Mouse (Mus musculus): ENCODE results near the gene 4921504E06Rik. TPM values are rescaled to one million over a fixed set of nuclear protein-coding genes. Genes with fewer than 3 reads are reported as not detected.

Gene 4921504E06Rik
- polyA plus RNA-seq, 1 experiment, result not detected

DNA sequence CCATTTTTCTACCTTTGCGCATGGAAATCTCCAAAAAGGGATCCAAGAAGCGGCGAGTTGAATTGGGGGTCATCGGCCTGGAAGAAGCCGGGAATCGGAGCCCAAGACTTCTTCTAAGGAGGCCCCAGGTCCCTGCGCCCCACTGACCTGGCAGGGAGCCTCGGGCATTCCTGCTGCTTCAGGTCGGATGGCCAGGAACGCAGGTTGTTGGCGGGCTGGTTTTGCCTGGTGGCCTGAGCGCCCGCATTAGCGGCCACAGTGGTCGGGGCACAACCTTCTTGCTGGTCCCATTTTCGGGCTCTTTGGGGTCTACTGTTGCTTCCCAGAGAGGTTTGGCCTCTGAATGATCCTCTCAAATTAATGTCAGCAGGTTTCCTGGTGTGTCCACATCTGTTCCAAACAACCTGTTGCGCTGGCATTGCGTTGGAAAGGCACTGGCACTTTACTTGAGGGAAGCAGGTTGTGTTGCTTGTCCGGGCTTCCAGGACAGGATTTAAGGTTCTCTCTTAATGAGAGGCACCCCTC, 101.1 kb downstream of the 4921504E06Rik start:
- Histone ChIP-seq H3K27ac (ENCODE audit: insufficient read depth, low read length) (no peak overlapping the region), H3K4me1 (ENCODE audit: control insufficient read depth, insufficient read depth, low read length) (no peaks in the 10 kb centered on the region), H3K36me3 (ENCODE audit: control insufficient read depth, insufficient read depth, low read length, poor library complexity, severe bottlenecking) (no peaks in the 10 kb centered on the region), H3K9ac (ENCODE audit: low read depth, poor library complexity, severe bottlenecking) (peak overlapping the region; percentile 59; the same call in 1 of the 2 replicates), H3K4me3 (ENCODE audit: low read depth, low read length) (peak overlapping the region; percentile 53), H3K9me3 (replicated peaks; ENCODE audit: control insufficient read depth, insufficient read depth, low read length, poor library complexity, severe bottlenecking) (no peaks in the 10 kb centered on the region), H3K27me3 (ENCODE audit: control insufficient read depth, insufficient read depth, low read length, poor library complexity, severe bottlenecking) (peaks cover 20% of the 10 kb centered on the region)
- TF ChIP-seq POLR2A (IDR thresholded peaks at IDR 0.05; ENCODE audit: insufficient read depth, low read length), result no peak
- TF ChIP-seq CTCF (IDR thresholded peaks at IDR 0.05; ENCODE audit: low read depth, low read length), result no peak
- TF ChIP-seq EP300 (IDR thresholded peaks at IDR 0.05; ENCODE audit: insufficient read depth, low read depth, low read length), result no peak

DNA sequence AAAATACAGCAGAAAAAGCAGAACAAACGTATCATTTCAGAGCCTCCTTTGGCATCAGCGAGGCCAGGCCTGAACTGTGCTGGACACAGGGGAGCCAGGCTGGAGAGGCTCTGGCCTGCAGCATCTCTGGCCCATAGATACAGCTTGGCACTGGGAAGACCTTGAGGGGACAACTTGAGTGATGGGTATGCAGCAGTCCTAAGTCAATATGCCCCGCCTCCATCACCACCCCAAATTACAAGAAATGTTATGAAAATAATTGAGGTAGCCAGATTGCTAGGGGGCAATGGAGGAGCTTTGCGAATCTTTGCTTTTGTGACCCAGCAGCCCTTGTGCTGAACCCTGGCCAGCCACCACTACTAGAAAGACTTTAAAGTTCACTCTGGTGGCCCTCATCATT, 104.4 kb downstream of the 4921504E06Rik start:
- Histone ChIP-seq H3K4me3 (ENCODE audit: low read depth, low read length) (no peak overlapping the region), H3K27me3 (ENCODE audit: control insufficient read depth, insufficient read depth, low read length, poor library complexity, severe bottlenecking) (peaks cover 38% of the 10 kb centered on the region), H3K27ac (ENCODE audit: insufficient read depth, low read length) (no peak overlapping the region), H3K36me3 (ENCODE audit: control insufficient read depth, insufficient read depth, low read length, poor library complexity, severe bottlenecking) (no peaks in the 10 kb centered on the region), H3K4me1 (ENCODE audit: control insufficient read depth, insufficient read depth, low read length) (no peaks in the 10 kb centered on the region), H3K9me3 (replicated peaks; ENCODE audit: control insufficient read depth, insufficient read depth, low read length, poor library complexity, severe bottlenecking) (no peaks in the 10 kb centered on the region), H3K9ac (ENCODE audit: low read depth, poor library complexity, severe bottlenecking) (no peak overlapping the region)
- TF ChIP-seq POLR2A (IDR thresholded peaks at IDR 0.05; ENCODE audit: insufficient read depth, low read length), result no peak
- no peak for TF ChIP-seq CTCF (IDR thresholded peaks at IDR 0.05; ENCODE audit: low read depth, low read length)
- TF ChIP-seq EP300 (IDR thresholded peaks at IDR 0.05; ENCODE audit: insufficient read depth, low read depth, low read length), result no peak

DNA sequence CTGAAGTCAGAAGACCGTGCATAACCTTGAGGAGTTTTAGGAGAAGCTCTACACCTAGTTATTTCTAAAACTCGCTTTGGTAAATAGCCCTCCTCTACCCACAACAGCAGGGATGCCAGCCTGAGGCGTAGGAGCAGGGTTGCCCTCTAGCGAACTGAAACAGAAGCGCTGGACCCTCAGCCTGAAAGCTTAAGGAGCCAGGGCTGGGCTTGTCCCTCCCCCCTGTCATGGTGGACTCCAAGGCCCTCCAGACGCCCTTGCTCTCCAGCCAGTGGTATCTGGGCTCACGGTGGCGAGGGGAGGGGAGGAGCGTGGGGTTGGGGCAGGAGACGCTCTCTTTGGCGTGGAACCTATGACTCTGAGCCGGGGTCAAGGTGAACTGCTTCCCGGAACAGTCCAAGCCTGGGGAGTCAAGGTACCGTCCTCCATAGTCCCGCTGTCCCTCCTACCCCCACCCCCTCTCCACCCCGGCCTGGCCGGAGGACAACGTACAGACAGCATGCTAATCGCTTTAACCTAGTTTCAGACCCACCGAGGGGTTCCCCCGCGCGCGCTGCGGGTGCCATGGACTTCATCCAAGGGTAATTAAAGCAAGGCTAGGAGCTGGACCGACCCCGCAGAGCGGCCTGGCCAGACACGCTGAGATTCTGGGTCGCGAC, 105.5 kb downstream of the 4921504E06Rik start:
- H3K4me1 ChIP-seq (ENCODE audit: control insufficient read depth, insufficient read depth, low read length), result no peaks in the 10 kb centered on the region

GRCm38 (mm10) chr2:19446746-19447145, 107.0 kb downstream of the 4921504E06Rik start:
- H3K4me3 ChIP-seq (ENCODE audit: low read depth, low read length), result no peak overlapping the region
- TF ChIP-seq POLR2A (IDR thresholded peaks at IDR 0.05; ENCODE audit: insufficient read depth, low read length) (no peak), EP300 (IDR thresholded peaks at IDR 0.05; ENCODE audit: insufficient read depth, low read depth, low read length) (no peak), CTCF (IDR thresholded peaks at IDR 0.05; ENCODE audit: low read depth, low read length) (no peak)
- no peak overlapping the region for H3K27ac ChIP-seq (ENCODE audit: insufficient read depth, low read length)
- no peak overlapping the region for H3K9ac ChIP-seq (ENCODE audit: low read depth, poor library complexity, severe bottlenecking)
- no peaks in the 10 kb centered on the region for H3K9me3 ChIP-seq (replicated peaks; ENCODE audit: control insufficient read depth, insufficient read depth, low read length, poor library complexity, severe bottlenecking)
- H3K4me1 ChIP-seq (ENCODE audit: control insufficient read depth, insufficient read depth, low read length), result no peaks in the 10 kb centered on the region
- no peaks in the 10 kb centered on the region for H3K36me3 ChIP-seq (ENCODE audit: control insufficient read depth, insufficient read depth, low read length, poor library complexity, severe bottlenecking)
- peaks cover 32% of the 10 kb centered on the region for H3K27me3 ChIP-seq (ENCODE audit: control insufficient read depth, insufficient read depth, low read length, poor library complexity, severe bottlenecking)

More for the DNA sequence above, 105.5 kb downstream of the 4921504E06Rik start:
- TF ChIP-seq POLR2A (IDR thresholded peaks at IDR 0.05; ENCODE audit: insufficient read depth, low read length) (no peak), CTCF (IDR thresholded peaks at IDR 0.05; ENCODE audit: low read depth, low read length) (peak; percentile 38)
- Histone ChIP-seq H3K36me3 (ENCODE audit: control insufficient read depth, insufficient read depth, low read length, poor library complexity, severe bottlenecking) (no peaks in the 10 kb centered on the region), H3K9ac (ENCODE audit: low read depth, poor library complexity, severe bottlenecking) (no peak overlapping the region), H3K4me3 (ENCODE audit: low read depth, low read length) (no peak overlapping the region), H3K27ac (ENCODE audit: insufficient read depth, low read length) (no peak overlapping the region), H3K27me3 (ENCODE audit: control insufficient read depth, insufficient read depth, low read length, poor library complexity, severe bottlenecking) (peaks cover 40% of the 10 kb centered on the region), H3K9me3 (replicated peaks; ENCODE audit: control insufficient read depth, insufficient read depth, low read length, poor library complexity, severe bottlenecking) (no peaks in the 10 kb centered on the region)

DNA sequence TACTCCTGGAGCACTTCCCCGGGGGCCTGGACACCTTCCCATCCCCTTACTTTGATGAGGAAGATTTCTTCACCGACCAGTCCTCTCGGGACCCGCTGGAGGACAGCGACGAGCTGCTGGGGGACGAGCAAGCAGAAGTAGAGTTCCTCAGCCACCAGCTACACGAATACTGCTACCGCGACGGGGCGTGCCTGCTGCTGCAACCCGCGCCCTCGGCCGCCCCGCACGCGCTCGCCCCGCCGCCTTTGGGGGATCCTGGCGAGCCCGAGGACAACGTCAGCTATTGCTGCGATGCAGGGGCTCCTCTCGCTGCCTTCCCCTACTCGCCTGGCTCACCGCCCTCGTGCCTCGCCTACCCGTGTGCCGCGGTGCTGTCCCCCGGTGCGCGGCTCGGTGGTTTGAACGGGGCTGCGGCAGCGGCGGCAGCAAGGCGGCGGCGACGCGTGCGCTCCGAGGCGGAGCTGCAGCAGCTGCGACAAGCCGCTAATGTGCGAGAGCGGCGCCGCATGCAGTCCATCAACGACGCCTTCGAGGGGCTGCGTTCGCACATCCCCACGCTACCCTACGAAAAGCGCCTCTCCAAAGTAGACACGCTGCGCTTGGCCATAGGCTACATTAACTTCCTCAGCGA, 107.7 kb downstream of the 4921504E06Rik start:
- Histone ChIP-seq H3K27ac (ENCODE audit: insufficient read depth, low read length) (no peak overlapping the region), H3K27me3 (ENCODE audit: control insufficient read depth, insufficient read depth, low read length, poor library complexity, severe bottlenecking) (peaks cover 28% of the 10 kb centered on the region), H3K4me1 (ENCODE audit: control insufficient read depth, insufficient read depth, low read length) (no peaks in the 10 kb centered on the region), H3K9me3 (replicated peaks; ENCODE audit: control insufficient read depth, insufficient read depth, low read length, poor library complexity, severe bottlenecking) (no peaks in the 10 kb centered on the region), H3K36me3 (ENCODE audit: control insufficient read depth, insufficient read depth, low read length, poor library complexity, severe bottlenecking) (no peaks in the 10 kb centered on the region), H3K4me3 (ENCODE audit: low read depth, low read length) (peak overlapping the region; percentile 48), H3K9ac (ENCODE audit: low read depth, poor library complexity, severe bottlenecking) (0 out of 2 replicates have a peak overlapping the region, but pooled peaks have one; percentile 9)
- TF ChIP-seq CTCF (IDR thresholded peaks at IDR 0.05; ENCODE audit: low read depth, low read length) (no peak), POLR2A (IDR thresholded peaks at IDR 0.05; ENCODE audit: insufficient read depth, low read length) (no peak), EP300 (IDR thresholded peaks at IDR 0.05; ENCODE audit: insufficient read depth, low read depth, low read length) (no peak)

Data from ES-Bruce4 (cell line).